Mouse (Mus musculus): Measurements from ENCODE around the gene Tns1. TPM values are rescaled to one million over a fixed set of nuclear protein-coding genes. Genes with fewer than 3 reads are reported as not detected.

The Tns1 gene
- polyA plus RNA-seq, 1 experiment: 13.2 TPM

DNA sequence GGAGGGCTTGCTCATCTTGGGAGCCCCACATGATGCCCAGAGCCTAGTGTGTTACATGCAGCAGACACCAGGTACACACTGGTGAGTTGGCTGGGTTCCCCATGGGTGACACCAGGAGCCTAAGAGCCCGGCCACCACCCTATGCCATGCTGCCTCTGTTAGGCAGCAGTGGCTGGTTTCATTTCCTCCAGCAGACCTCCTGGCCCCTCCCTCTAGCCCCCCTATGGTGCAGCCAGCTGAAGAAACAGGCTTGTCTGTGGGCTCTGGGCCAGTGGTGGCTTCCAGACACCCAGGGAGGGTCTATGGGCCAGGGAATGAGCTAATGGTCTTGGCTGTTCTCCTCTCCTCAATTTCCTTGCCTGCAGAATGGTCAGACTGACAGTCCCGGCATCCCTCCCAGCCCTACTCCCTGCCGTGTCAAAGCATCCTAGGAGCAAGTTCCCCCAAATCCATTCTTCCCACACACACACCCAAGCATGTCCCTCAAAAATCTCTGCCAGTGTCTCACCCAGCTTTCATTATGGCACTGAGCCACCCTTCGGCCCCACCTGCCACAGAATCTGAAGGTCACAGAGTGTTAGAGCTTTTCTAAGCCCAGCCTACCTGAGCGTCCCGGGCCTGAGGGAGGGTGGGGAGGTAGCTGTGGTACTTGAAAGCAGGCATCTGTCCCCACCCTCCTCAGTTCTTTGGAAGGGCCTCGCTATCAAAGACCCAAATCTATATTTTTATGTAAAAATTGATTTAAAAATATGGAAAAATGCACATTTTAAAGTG is 29.6 kb downstream of the Tns1 start:
- TF ChIP-seq FLI1 (IDR thresholded peaks at IDR 0.05; ENCODE audit: low read length): no peak
- TF ChIP-seq GATA1 (IDR thresholded peaks at IDR 0.05; ENCODE audit: borderline replicate concordance, low read length): no peak
- peaks cover 23% of the 10 kb centered on the region for H3K4me1 ChIP-seq
- H3K4me3 ChIP-seq (replicated peaks): no peak overlapping the region
- H3K36me3 ChIP-seq (replicated peaks; ENCODE audit: low read length): no peaks in the 10 kb centered on the region
- H3K9me3 ChIP-seq: no peaks in the 10 kb centered on the region
- H3K27me3 ChIP-seq (replicated peaks): peaks cover 93% of the 10 kb centered on the region

GRCm38 (mm10) chr1:74093447-74093846 is 30.8 kb downstream of the Tns1 start:
- no peaks in the 10 kb centered on the region for H3K36me3 ChIP-seq (replicated peaks; ENCODE audit: low read length)
- peaks cover 15% of the 10 kb centered on the region for H3K4me1 ChIP-seq
- no peak for TF ChIP-seq FLI1 (IDR thresholded peaks at IDR 0.05; ENCODE audit: low read length)
- TF ChIP-seq GATA1 (IDR thresholded peaks at IDR 0.05; ENCODE audit: borderline replicate concordance, low read length): no peak
- H3K9me3 ChIP-seq: no peaks in the 10 kb centered on the region
- H3K27me3 ChIP-seq (replicated peaks): peaks cover 93% of the 10 kb centered on the region
- no peak overlapping the region for H3K4me3 ChIP-seq (replicated peaks)

GRCm38 (mm10) chr1:74092242-74092641 is 32.0 kb downstream of the Tns1 start:
- H3K27me3 ChIP-seq (replicated peaks): peaks cover 94% of the 10 kb centered on the region
- no peak for TF ChIP-seq GATA1 (IDR thresholded peaks at IDR 0.05; ENCODE audit: borderline replicate concordance, low read length)
- TF ChIP-seq FLI1 (IDR thresholded peaks at IDR 0.05; ENCODE audit: low read length): no peak
- peaks cover 8% of the 10 kb centered on the region; the same call in 1 of the 2 replicates for H3K4me1 ChIP-seq
- H3K36me3 ChIP-seq (replicated peaks; ENCODE audit: low read length): no peaks in the 10 kb centered on the region
- H3K4me3 ChIP-seq (replicated peaks): no peak overlapping the region
- no peaks in the 10 kb centered on the region for H3K9me3 ChIP-seq

GRCm38 (mm10) chr1:74091611-74092224 is 32.5 kb downstream of the Tns1 start:
- no peaks in the 10 kb centered on the region for H3K9me3 ChIP-seq
- TF ChIP-seq GATA1 (IDR thresholded peaks at IDR 0.05; ENCODE audit: borderline replicate concordance, low read length) (no peak), FLI1 (IDR thresholded peaks at IDR 0.05; ENCODE audit: low read length) (no peak)
- H3K4me1 ChIP-seq: peaks cover 8% of the 10 kb centered on the region; the same call in 1 of the 2 replicates
- H3K36me3 ChIP-seq (replicated peaks; ENCODE audit: low read length): no peaks in the 10 kb centered on the region
- no peak overlapping the region for H3K4me3 ChIP-seq (replicated peaks)
- H3K27me3 ChIP-seq (replicated peaks): peaks cover 94% of the 10 kb centered on the region

GRCm38 (mm10) chr1:74091138-74091537 is 33.1 kb downstream of the Tns1 start:
- Histone ChIP-seq H3K9me3 (no peaks in the 10 kb centered on the region), H3K36me3 (replicated peaks; ENCODE audit: low read length) (no peaks in the 10 kb centered on the region), H3K4me3 (replicated peaks) (no peak overlapping the region), H3K27me3 (replicated peaks) (peaks cover 92% of the 10 kb centered on the region), H3K4me1 (peaks cover 8% of the 10 kb centered on the region; the same call in 1 of the 2 replicates)
- TF ChIP-seq GATA1 (IDR thresholded peaks at IDR 0.05; ENCODE audit: borderline replicate concordance, low read length): no peak
- TF ChIP-seq FLI1 (IDR thresholded peaks at IDR 0.05; ENCODE audit: low read length): no peak

GRCm38 (mm10) chr1:74090329-74090728 is 33.9 kb downstream of the Tns1 start:
- H3K36me3 ChIP-seq (replicated peaks; ENCODE audit: low read length): no peaks in the 10 kb centered on the region
- H3K27me3 ChIP-seq (replicated peaks): peaks cover 91% of the 10 kb centered on the region
- no peaks in the 10 kb centered on the region for H3K9me3 ChIP-seq
- TF ChIP-seq FLI1 (IDR thresholded peaks at IDR 0.05; ENCODE audit: low read length) (no peak), GATA1 (IDR thresholded peaks at IDR 0.05; ENCODE audit: borderline replicate concordance, low read length) (no peak)
- peaks cover 8% of the 10 kb centered on the region for H3K4me1 ChIP-seq
- no peak overlapping the region for H3K4me3 ChIP-seq (replicated peaks)

GRCm38 (mm10) chr1:74088569-74088968 is 35.7 kb downstream of the Tns1 start:
- peaks cover 94% of the 10 kb centered on the region for H3K27me3 ChIP-seq (replicated peaks)
- TF ChIP-seq GATA1 (IDR thresholded peaks at IDR 0.05; ENCODE audit: borderline replicate concordance, low read length): no peak
- TF ChIP-seq FLI1 (IDR thresholded peaks at IDR 0.05; ENCODE audit: low read length): no peak
- H3K36me3 ChIP-seq (replicated peaks; ENCODE audit: low read length): no peaks in the 10 kb centered on the region
- H3K4me1 ChIP-seq: peaks cover 25% of the 10 kb centered on the region
- H3K9me3 ChIP-seq: no peaks in the 10 kb centered on the region
- no peak overlapping the region for H3K4me3 ChIP-seq (replicated peaks)

DNA sequence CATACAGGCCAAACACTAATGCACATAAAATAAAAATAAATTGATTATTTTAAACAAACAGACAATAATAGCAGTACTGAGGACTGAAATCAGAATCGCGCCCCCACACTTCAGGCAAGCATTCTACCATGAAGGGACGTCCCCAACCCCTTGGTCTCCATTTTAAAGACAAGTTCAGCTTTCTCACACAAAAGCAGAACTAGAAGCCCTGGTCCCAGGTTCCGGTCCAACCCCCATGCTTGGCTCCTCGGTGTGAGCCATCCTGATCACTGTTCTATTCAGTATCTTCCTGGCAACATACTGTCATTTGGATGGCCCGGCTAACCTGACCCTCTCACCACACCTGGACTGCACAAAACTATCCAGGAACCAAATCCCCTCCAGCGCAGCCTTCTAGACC is 38.7 kb downstream of the Tns1 start:
- peaks cover 49% of the 10 kb centered on the region for H3K4me1 ChIP-seq
- no peak for TF ChIP-seq GATA1 (IDR thresholded peaks at IDR 0.05; ENCODE audit: borderline replicate concordance, low read length)
- TF ChIP-seq FLI1 (IDR thresholded peaks at IDR 0.05; ENCODE audit: low read length): no peak
- peaks cover 68% of the 10 kb centered on the region for H3K27me3 ChIP-seq (replicated peaks)
- no peak overlapping the region for H3K4me3 ChIP-seq (replicated peaks)
- H3K9me3 ChIP-seq: no peaks in the 10 kb centered on the region
- H3K36me3 ChIP-seq (replicated peaks; ENCODE audit: low read length): no peaks in the 10 kb centered on the region

DNA sequence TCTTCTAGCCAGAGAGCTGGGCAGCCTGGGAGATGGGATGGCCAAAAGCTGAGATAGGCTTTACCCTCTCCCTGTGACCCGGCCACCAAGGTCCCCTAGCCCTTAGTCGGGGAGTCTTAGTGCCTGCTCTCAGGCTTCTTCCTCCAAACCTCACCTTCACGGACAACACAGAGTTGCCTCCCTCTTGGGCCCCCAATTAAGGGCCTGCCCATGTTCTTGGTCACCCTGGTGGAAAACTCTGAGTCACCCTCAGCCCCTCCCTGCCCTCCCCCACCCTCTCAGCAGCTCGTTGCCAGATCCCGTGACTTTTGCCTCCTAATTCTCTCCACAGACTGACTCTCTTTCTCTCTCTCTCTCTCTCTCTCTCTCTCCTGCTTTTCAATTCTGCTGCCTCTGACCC is 39.5 kb downstream of the Tns1 start:
- Histone ChIP-seq H3K4me1 (peaks cover 51% of the 10 kb centered on the region), H3K9me3 (no peaks in the 10 kb centered on the region)
- no peak for TF ChIP-seq GATA1 (IDR thresholded peaks at IDR 0.05; ENCODE audit: borderline replicate concordance, low read length)
- TF ChIP-seq FLI1 (IDR thresholded peaks at IDR 0.05; ENCODE audit: low read length): no peak

DNA sequence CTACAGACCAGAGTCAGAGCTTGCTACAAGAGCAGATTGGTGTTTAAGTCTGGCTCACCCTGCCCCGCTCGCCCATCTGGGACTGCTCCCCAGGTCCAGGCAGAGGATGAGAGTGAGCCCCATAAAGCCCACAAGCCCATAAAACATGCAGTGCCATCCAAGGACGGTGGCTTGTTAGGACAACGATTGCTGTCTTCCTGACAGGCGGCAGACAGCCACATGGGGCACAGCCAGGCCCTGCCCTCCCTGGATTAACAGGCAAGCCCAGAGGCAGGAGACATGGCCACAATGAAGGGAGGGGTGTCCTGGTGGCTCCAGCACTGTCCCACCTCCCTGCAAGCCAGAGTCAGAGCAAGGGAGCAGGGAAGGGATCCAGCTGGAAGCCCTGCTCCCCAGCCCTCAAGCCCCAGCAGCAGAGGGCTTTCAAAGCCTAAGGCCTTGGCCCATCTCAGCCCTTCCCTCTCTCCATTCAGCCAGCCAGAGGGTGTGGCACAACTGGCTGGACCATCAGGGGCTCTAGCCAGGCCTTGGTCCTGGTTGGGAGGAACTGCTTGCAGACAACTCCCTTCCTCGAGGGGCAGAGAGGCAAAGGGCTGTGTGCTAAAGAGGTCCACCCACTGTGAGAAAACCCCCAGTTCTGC is 40.1 kb downstream of the Tns1 start:
- Histone ChIP-seq H3K4me1 (peaks cover 57% of the 10 kb centered on the region), H3K27me3 (replicated peaks) (peaks cover 61% of the 10 kb centered on the region), H3K9me3 (no peaks in the 10 kb centered on the region), H3K4me3 (replicated peaks) (no peak overlapping the region), H3K36me3 (replicated peaks; ENCODE audit: low read length) (no peaks in the 10 kb centered on the region)
- no peak for TF ChIP-seq GATA1 (IDR thresholded peaks at IDR 0.05; ENCODE audit: borderline replicate concordance, low read length)

More for the DNA sequence above, 39.5 kb downstream of the Tns1 start:
- no peaks in the 10 kb centered on the region for H3K36me3 ChIP-seq (replicated peaks; ENCODE audit: low read length)
- H3K27me3 ChIP-seq (replicated peaks): peaks cover 61% of the 10 kb centered on the region
- H3K4me3 ChIP-seq (replicated peaks): no peak overlapping the region

All from megakaryocyte, embryonic 14.5 days (primary cell).